Mouse (Mus musculus) heart, embryonic 11.5 days (tissue): ENCODE data around the gene Ugt1a6b. TPM values are rescaled to one million over a fixed set of nuclear protein-coding genes. Genes with fewer than 3 reads are reported as not detected.

Experiments used
- ATAC-seq: fragments of 200-750 bp; cut with Nextera tagmentation; replicated peaks from 2 replicates; pipeline ENCODE4 v1.8.0; 2017; ENCODE audit warnings: moderate library complexity; ENCODE audit not compliant: insufficient number of reproducible peaks, low FRiP score, low TSS enrichment
- H3K27ac ChIP-seq: fragments of 300-500 bp; sonication (generic); 2 replicates; pipeline ENCODE4 v1.5.1; 2014; ENCODE audit warnings: mild to moderate bottlenecking, low read depth, low read length
- H3K27me3 ChIP-seq: fragments of 300-500 bp; sonication (generic); 2 replicates; pipeline ENCODE4 v1.6.1; 2014; ENCODE audit warnings: mild to moderate bottlenecking, low read length, mixed read lengths; ENCODE audit not compliant: control insufficient read depth, insufficient read depth
- H3K36me3 ChIP-seq: fragments of 300-500 bp; sonication (generic); 2 replicates; pipeline ENCODE4 v1.6.1; 2014; ENCODE audit warnings: mild to moderate bottlenecking, low read length, moderate library complexity, mixed read lengths; ENCODE audit not compliant: control insufficient read depth, insufficient read depth
- H3K4me1 ChIP-seq: fragments of 300-500 bp; sonication (generic); 2 replicates; pipeline ENCODE4 v1.6.1; 2014; ENCODE audit warnings: low read length; ENCODE audit not compliant: control insufficient read depth, insufficient read depth
- H3K4me2 ChIP-seq: fragments of 300-500 bp; sonication (generic); 2 replicates; pipeline ENCODE4 v1.6.1; 2014; ENCODE audit warnings: mild to moderate bottlenecking, moderate library complexity
- H3K4me3 ChIP-seq: fragments of 300-500 bp; sonication (generic); 2 replicates; pipeline ENCODE4 v1.5.1; 2014; ENCODE audit warnings: low read depth, low read length
- H3K9ac ChIP-seq: fragments of 300-500 bp; sonication (generic); 2 replicates; pipeline ENCODE4 v1.6.1; 2014; ENCODE audit warnings: mild to moderate bottlenecking, low read depth, low read length, moderate library complexity
- H3K9me3 ChIP-seq: fragments of 300-500 bp; sonication (generic); replicated peaks from 2 replicates; pipeline ENCODE4 v1.6.1; 2016; ENCODE audit warnings: low read length; ENCODE audit not compliant: control insufficient read depth
- WGBS: fragments of 180-500 bp; shearing (Covaris S2); extraction: QIAGEN DNeasy Blood & Tissue Kit; methylation state at CpG from one replicate; pipeline ENCODE4 v1.1.7; 2014; ENCODE audit not compliant: insufficient replicate concordance; 5-methylcytosine and 5-hydroxymethylcytosine counted together
- polyA plus RNA-seq: library from polyadenylated mRNA; unstranded; fragments of >200 nt; fragmentation: Nextera tagmentation; extraction: Ambion mirVana; gene quantifications from 2 replicates; pipeline ENCODE4 v1.2.1, GENCODE M21; 2014

Gene Ugt1a6b
- polyA plus RNA-seq, 1 experiment from 2014 or later, result not detected

DNA sequence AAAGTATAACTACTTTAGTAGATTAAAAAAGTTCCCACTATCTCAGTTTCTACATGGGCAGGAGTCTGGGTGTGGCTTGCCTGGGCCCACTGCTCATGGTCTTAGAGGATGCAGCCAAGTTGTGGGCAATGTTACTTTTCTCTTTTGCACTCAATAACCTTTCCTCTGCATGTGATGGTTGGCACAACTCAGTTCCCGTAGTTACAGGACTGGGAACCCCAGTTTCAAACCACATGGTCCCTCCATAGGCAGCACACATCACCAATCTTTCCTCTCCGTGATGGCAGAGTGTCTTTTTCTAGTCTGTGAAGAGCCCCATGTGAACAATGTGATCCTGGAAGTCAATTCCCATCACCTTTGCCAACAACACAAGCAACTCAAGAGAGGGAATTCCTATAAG lies 124.4 kb downstream of the Ugt1a6b start:
- WGBS, result 49% methylated on average over 2 of the region's 2 CpGs
- Histone ChIP-seq H3K4me3 (no peak overlapping the region), H3K4me1 (no peaks in the 10 kb centered on the region), H3K27ac (no peak overlapping the region), H3K9me3 (peaks cover 71% of the 10 kb centered on the region), H3K27me3 (no peaks in the 10 kb centered on the region), H3K36me3 (no peaks in the 10 kb centered on the region), H3K4me2 (no peak overlapping the region), H3K9ac (no peak overlapping the region)
- no peak for ATAC-seq

DNA sequence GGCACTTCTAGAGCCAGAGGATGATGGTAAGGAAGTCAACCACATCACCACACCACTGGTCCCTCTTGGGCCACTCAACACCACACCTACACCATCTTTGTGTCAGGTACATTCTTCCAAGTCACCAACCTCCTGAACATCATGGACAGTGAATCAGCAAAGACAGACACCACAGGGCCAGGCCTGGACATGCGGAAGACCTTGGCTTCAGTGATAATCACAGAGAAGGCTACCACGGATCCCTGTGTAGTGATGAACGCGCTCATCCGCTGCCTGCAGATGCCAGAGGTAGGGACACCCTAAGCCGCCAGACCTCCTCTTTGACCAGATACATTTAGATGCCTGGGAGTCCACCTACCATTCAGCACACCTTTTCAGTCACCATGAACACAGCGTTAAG lies 125.1 kb downstream of the Ugt1a6b start:
- no peaks in the 10 kb centered on the region for H3K27me3 ChIP-seq
- no peak overlapping the region for H3K4me2 ChIP-seq
- no peaks in the 10 kb centered on the region for H3K4me1 ChIP-seq
- no peak overlapping the region for H3K4me3 ChIP-seq
- H3K27ac ChIP-seq, result no peak overlapping the region
- no peaks in the 10 kb centered on the region for H3K36me3 ChIP-seq
- H3K9me3 ChIP-seq, result peaks cover 78% of the 10 kb centered on the region
- ATAC-seq, result no peak
- 63% methylated on average over 7 of the region's 7 CpGs for WGBS
- no peak overlapping the region for H3K9ac ChIP-seq

DNA sequence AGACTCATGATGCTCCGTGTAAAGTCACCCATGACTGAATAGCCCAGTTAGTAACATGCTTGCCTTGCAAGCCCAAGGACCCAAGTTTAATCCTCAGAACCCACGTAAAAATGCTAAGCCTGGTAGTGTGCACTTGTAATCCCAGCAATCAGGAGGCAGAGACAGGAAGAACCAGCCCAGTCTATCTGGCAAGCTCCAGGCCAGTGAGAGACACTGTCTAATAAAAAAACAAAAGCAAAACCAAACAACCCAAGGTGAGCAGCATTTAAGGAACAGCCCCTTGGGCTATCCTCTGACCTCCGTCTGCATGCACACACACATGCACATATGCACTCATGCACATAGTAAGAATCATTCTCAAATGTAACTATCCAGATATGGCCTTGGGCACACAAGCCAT lies 126.5 kb downstream of the Ugt1a6b start:
- Histone ChIP-seq H3K9me3 (peaks cover 92% of the 10 kb centered on the region), H3K4me1 (no peaks in the 10 kb centered on the region), H3K36me3 (no peaks in the 10 kb centered on the region), H3K9ac (no peak overlapping the region), H3K27me3 (no peaks in the 10 kb centered on the region), H3K4me3 (no peak overlapping the region), H3K4me2 (no peak overlapping the region), H3K27ac (no peak overlapping the region)
- WGBS, result 71% methylated on average over 3 of the region's 3 CpGs
- no peak for ATAC-seq

DNA sequence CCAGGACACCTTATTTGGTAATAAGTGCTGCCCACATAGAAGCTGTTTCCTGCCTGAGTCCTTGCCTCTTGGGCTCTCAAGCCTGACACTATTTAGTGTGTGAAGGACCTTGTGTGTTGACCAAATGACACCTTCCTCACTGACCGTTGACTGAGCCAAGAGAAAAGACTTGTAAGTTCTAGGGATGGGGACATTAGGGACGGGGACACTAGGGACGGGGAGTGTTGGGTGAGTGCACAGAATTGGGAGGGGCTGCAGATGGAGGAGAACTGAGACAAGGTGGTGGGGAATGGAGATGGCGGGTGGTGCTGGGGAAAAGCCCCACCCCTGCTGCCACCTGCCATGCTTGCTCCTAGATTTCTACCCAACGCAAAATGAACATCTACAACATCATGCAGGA lies 126.9 kb downstream of the Ugt1a6b start:
- no peak overlapping the region for H3K4me3 ChIP-seq
- 76% methylated on average over 5 of the region's 5 CpGs for WGBS
- H3K9ac ChIP-seq, result no peak overlapping the region
- no peaks in the 10 kb centered on the region for H3K4me1 ChIP-seq
- no peaks in the 10 kb centered on the region for H3K27me3 ChIP-seq
- H3K4me2 ChIP-seq, result no peak overlapping the region
- H3K36me3 ChIP-seq, result no peaks in the 10 kb centered on the region
- ATAC-seq, result 0 out of 2 replicates have a peak, but pooled peaks have one; percentile 3
- no peak overlapping the region for H3K27ac ChIP-seq
- H3K9me3 ChIP-seq, result peaks cover 96% of the 10 kb centered on the region

DNA sequence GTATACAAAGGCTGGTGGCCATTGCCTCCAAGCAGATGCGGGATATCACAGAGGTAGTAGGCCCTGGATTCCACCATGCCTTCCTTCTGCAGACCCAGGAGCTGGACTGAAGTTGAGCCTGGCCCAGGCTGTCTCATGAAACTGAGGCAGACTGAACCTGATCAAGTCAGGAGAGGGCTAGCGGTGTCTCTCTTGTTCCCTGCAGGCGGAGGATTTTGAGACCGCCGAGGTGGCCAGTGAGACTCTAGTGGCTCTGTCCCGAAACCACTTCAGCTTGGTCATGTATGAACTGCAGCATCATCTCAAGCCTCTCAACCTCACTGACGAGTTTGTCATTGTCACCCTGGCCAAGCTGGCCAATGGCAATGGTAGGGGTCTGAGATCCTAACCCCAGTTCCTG lies 127.4 kb downstream of the Ugt1a6b start:
- 69% methylated on average over 7 of the region's 7 CpGs for WGBS
- H3K4me1 ChIP-seq, result no peaks in the 10 kb centered on the region
- no peak overlapping the region for H3K27ac ChIP-seq
- H3K4me3 ChIP-seq, result no peak overlapping the region
- H3K36me3 ChIP-seq, result no peaks in the 10 kb centered on the region
- H3K9me3 ChIP-seq, result peaks cover 99% of the 10 kb centered on the region
- no peak for ATAC-seq
- H3K27me3 ChIP-seq, result no peaks in the 10 kb centered on the region
- H3K9ac ChIP-seq, result no peak overlapping the region
- H3K4me2 ChIP-seq, result no peak overlapping the region

DNA sequence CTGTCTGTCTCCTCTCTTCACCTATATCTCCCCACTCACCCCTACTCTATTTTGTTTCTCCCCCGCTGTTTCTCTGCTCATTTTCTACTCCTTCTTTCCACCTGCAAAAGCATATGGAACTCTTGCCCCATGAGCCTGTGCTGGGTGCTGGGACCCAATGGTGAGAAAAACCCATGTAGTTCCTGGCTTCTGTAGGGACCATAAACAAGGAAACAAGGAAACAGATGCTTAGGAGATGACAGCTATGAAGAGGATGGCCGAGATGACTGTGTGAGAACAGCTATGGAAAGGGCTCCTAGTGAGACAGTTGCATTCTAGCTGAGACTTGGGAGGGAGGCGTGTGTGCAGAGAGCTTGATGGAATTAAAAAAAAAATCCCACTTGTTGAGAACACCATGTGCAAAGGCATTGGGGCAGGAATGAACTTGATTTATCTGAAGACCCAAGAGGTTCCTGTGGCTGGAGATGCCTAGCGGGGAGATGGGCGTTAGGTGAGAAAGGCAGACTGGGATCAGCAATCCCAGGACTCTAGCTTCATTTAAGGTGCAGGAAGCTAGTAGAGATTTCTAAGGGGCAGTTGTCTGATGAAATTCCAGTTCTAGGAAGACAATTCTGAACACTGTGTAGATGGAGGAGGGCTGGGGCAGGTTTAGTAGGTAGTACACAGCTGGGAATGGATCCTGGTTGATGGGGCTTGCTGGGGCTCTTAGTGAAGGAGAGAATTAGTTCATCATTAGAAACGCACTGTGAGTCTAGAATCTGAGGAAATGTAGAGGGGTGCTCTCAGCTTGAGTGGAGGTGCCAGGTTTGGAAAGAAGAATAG lies 128.1 kb downstream of the Ugt1a6b start:
- H3K27me3 ChIP-seq, result no peaks in the 10 kb centered on the region
- H3K4me3 ChIP-seq, result no peak overlapping the region
- no peak overlapping the region for H3K27ac ChIP-seq
- H3K9me3 ChIP-seq, result peaks cover 99% of the 10 kb centered on the region
- H3K36me3 ChIP-seq, result no peaks in the 10 kb centered on the region
- WGBS, result 69% methylated on average over 6 of the region's 6 CpGs
- no peaks in the 10 kb centered on the region for H3K4me1 ChIP-seq
- no peak overlapping the region for H3K9ac ChIP-seq
- ATAC-seq, result no peak
- H3K4me2 ChIP-seq, result no peak overlapping the region

DNA sequence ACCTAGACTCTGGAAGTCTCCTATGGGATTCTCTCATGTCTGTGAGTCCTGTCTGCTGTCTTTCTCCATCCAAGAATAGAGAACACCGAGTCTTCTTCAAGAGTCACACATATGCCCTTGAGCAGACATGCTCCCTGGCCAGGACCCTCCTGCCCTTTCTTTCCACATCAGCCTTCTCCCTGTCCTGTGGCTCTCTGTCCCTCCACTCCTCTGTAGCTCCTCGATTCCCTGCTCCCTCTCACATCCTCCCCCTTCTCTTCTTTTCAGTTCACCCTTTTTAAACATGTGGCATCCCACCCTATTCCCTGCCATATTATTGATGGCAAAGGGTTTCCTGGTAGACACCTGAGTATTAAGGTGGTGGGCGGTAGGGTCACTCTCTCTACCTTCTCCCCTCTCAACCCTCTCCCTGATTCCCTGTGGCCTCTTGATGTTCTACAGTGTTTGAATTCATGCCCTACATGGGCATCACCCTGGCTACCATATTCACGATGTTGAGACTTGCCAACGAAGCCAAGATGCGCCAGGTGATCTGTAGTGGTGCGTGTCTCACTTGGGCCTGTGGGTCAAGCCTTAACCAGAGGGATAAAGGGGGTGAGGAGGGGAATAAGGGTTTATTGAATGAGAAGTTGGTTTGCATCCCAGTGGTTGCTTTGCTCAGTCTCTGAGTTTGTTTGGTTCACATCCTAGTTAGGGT lies 128.9 kb downstream of the Ugt1a6b start:
- no peak overlapping the region for H3K4me2 ChIP-seq
- H3K9me3 ChIP-seq, result peaks cover 96% of the 10 kb centered on the region
- no peak for ATAC-seq
- no peaks in the 10 kb centered on the region for H3K4me1 ChIP-seq
- no peaks in the 10 kb centered on the region for H3K27me3 ChIP-seq
- H3K27ac ChIP-seq, result no peak overlapping the region
- 60% methylated on average over 7 of the region's 7 CpGs for WGBS
- H3K36me3 ChIP-seq, result no peaks in the 10 kb centered on the region
- H3K9ac ChIP-seq, result no peak overlapping the region
- no peak overlapping the region for H3K4me3 ChIP-seq

DNA sequence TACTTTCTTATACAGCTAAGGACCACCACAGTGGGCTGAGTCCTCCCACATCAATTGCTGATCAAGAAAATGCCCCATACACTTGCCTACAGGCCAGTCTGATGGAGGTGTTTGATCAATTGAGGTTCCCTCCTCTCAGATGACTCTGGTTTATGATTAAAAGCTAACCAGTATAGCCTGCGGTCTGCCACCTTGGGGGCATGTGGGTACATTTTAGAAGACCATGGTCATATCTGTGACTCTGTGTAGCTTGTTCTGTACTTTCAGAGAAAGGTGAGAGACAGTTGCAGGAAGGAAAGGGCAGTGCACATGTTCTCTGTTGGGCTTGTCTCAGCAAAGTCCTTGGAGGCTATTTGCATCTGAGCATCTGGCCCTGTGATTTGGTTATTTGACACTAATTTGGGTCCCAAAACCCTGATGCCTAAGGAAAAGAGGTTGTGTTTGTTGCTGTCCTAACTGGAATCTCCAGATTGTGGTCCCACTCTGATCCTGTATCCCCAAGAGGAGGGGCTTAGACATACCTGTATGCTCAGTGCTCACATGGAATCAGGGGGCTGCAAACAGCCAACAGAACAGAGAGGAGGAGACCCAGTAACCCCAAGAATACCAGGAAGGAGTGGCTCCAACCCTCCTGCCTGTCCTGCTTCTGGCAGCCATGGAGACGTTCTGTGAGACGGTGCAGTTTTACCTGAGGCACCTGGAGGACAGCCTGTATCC lies 129.8 kb downstream of the Ugt1a6b start:
- Histone ChIP-seq H3K9ac (no peak overlapping the region), H3K4me1 (no peaks in the 10 kb centered on the region), H3K36me3 (no peaks in the 10 kb centered on the region), H3K4me3 (no peak overlapping the region), H3K9me3 (peaks cover 97% of the 10 kb centered on the region), H3K27me3 (no peaks in the 10 kb centered on the region), H3K27ac (no peak overlapping the region), H3K4me2 (no peak overlapping the region)
- 51% methylated on average over 3 of the region's 3 CpGs for WGBS
- no peak for ATAC-seq
